Mouse (Mus musculus): ENCODE data around the gene Txndc2. TPM values are rescaled to one million over a fixed set of nuclear protein-coding genes. Genes with fewer than 3 reads are reported as not detected.

Txndc2 gene
- total RNA-seq, 2 experiments from 2014 or later, result 0.14 TPM; not detected in 1

DNA sequence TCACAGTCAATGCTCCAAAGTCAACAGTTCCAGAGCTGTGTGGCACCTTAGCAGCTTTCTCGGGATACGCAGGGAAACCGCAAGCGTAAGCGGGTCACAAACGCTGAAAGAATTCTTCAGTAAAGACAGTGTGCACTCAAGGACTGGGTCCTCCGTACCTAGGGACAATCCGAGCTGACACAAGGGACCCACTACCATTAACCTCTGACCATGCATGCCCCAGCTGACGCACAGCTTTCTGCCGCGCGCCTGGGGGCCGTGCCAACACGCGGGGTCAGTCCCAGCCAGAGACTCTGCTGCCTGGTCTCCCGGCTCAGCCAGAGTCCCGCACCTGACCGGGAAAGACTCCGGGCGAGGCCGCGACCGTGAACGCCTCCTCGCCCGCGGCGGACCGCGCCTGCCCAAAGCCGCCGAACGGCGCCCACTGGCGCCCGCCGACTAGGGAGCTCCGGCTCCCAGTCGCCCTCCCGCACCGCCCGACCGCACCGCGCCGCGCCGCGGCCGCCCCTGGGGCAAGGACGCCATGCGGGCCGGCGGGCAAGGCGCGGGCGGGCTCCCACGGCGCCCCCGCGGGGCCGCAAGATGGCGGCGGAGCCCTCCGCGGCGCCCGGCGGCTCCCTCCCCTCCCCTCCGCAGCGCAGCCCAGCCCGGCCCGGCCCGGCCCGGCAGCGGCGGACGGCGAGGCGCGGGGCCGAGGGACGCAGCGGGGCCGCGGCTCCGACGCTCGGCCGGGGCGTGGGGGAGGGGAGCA, 29.4 kb downstream of the Txndc2 start:
- peak; percentile 60 for DNase-seq

DNA sequence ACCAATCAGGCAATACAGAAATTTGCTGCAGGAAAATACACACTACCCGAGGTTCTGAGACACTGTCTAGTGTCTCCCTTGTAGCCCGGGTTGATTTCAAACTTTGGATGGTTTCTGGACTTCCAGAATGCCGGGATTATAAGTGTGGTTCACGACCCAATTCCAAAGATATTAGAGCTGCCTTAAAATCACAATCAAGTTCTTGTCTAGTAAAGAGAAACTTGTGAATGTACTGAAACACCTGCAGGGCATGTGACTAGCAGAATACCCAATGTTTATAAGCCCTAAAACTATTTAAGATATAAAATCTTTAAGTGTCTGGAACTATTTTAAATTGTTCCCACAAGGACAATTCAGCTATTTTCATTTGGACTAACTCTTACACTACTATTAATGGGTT, 30.2 kb downstream of the Txndc2 start:
- DNase-seq, result no peak

DNA sequence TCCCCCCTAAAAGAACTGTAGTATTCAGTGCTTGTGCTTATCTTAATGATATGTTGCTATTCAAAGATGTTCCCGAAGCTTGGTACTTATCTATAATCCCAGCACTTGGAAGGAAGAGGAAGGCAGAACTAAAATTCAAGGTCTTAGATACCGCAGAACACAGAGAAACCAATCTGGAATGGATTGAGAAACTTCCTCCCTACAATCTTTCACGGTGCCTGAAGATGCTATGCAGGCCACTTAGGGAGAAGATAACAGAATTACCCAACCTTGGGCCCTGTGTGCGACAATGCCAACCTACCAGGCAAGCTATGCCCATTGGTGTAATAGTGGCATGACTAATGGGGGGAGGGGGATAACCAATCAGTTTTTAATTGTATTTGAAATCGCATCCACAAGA, 33.2 kb downstream of the Txndc2 start:
- no peak for DNase-seq

DNA sequence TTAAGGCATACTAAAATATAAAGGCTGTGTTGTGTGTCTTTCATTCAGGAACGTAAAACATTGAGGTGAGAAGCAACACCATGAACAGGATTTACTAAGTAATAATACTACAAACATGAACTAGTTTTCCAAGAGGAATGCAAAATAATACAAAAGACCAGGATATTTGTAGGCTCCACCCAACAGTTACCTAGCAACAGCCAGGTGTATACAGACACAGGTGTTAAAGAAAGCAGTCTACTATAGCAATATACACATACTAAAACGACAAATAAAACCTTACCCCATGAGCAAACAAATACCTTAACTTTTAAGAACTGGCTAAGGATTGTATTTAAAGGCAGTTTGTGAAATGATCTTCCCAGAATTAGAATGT, 33.7 kb downstream of the Txndc2 start:
- DNase-seq, result no peak

DNA sequence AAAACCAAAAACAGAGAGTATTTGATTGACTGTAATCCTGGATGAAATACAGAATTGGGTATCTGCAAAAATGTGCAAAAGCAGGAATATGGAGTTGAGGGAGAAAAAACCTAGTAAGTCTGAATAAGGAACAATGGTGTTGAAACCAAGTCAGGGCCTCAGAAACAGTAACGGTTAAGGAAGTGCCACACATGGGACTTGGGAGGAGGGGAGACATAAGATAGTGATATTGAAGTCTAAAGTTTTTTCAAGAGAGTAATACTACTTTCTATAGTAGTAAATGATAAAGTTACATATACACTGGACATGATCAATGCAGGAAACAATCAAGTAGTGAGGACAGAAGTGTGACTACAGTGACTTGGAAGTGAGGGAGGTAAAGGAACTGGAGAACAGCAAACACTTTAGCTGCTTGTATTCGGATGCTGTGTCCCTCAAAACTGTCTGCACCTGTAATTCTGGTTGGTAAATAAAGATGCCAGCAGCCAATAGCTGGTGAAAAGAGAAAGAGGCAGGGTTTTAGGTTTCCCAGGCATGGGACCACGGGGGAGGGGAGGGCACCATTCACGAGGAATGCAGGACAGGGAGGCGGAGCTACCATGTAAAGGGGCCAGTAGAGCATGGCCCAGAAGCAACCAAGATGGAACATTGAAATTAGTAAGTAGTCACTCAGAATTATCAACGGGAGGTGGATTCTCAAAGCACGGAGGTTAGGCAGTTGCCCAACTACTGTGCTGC, 34.2 kb downstream of the Txndc2 start:
- no peak for DNase-seq

DNA sequence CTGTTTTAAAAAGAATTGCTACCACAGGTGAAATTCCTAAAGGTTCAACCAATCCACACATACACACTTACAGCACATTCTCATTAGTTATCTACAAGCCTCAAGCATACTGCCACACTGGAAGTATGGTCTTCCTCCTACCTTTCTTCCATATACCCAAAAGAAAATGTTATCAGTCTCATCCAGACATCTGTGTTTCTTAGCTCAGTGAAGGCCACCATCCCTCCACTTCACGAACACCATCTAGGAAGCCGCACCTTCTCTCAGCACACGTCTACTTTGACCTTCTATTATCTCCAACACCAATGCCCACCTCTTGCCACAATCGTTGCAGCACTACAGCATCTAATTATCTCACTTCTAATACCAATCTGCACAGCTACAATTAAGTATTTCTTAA, 36.0 kb downstream of the Txndc2 start:
- no peak for DNase-seq

DNA sequence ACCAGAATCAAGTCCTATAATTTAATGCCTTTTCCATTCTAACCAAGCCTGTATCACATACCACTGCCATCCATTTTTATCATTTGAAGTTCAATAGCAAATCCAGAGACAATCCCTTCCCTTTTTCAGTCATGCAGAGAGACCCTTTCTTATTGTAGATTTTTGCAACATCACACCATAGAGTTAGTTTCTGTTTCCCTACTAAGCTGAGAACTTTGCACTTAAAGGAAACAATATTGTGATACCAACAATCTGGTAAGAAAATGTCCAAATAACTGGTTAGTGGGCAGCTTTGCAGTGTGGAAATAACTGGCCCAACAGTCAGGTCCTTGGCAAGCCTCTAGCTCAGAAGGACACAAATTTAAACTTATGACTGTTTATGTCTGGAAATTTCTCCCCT, 37.1 kb downstream of the Txndc2 start:
- DNase-seq, result no peak

DNA sequence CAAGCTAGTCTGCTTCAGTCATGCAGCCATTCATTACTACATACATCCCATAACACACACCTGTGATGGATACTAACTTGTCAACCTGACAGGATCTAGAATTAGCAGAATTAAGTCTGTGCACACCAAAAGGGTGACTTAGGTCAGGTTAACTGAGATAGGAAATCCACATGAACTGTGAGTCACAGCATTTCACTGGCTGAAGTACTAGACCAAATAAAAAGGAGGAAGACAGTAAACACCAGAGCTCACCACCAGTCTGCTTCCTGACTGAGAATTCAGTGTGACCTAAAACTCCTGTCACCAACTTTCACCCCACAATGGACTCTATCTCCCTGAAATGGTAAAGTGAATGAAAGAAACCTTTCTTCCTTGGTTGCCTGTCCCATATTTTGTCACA, 37.7 kb downstream of the Txndc2 start:
- no peak for DNase-seq

DNA sequence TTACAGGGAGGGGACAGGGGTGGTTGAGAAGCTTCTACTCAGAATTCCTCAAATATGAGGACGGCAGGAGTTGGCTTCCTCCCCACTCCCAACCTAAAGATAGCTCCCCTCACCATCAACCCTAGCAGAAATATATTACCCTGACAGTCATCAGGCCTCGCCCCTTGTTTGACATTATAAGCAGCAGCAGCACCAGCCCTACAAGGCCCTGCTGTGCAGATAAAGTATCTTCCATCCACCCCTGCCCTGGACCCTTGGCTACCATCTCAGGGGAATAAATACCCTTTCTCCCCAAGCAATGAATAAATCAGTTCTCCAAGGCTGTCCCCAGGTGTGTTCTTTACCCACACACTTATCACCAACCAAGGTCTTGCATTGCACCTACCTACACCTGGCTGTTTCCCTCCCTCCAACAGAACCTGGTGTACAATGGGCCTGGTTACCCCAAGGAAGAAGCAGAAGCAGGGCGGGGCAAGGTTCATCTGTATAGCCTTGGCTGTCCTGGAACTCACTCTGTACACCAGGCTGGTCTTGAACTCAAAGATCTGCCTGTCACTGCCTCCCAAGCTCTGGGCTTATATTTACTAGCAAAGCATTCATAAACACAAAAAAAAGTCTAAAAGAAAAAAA, 44.0 kb downstream of the Txndc2 start:
- DNase-seq, result no peak

DNA sequence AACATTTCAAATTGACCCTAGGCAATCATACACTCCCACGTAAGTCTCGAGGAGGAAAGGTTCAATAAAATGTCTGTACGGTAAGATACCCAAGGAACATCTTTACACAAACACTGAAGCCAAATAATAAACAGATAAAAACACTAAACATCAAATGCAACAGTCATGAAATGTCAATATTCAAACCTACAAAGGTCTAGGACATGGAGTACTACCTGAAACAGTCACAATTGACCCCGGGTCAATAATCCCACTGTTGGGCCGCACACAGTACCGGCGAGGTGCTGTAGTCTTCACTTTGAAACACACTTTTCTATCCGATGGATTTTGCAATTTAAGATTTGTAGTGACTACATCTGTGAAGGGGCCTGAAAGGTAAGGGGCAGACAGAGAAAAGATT, 47.3 kb downstream of the Txndc2 start:
- DNase-seq, result no peak

Other genes starting within 250 kb of the Txndc2 start
- gene Tmem232, start 101.4 kb downstream of the Txndc2 start, total RNA-seq (2021), result 10 to 100 TPM in 1 of 2 experiments, 1 to 10 TPM in 1; 9.5 to 10.3 TPM
- gene Vapa, start 28.6 kb downstream of the Txndc2 start, total RNA-seq (2021), result 100 to 1,000 TPM; 140 to 143 TPM
- gene Rab31, start 130.6 kb upstream of the Txndc2 start, total RNA-seq (2021), result 10 to 100 TPM; 22.0 to 24.1 TPM
- 10 to 100 TPM; 36.3 to 41.9 TPM for gene Ppp4r1, start 140.4 kb upstream of the Txndc2 start, total RNA-seq (2021)
- 10 to 100 TPM; 22.2 to 25.2 TPM for gene Ralbp1, start 243.6 kb upstream of the Txndc2 start, total RNA-seq (2021)